Mouse (Mus musculus) liver, embryonic 12.5 days (tissue): ENCODE results near the gene Gmeb1. TPM values are rescaled to one million over a fixed set of nuclear protein-coding genes. Genes with fewer than 3 reads are reported as not detected.
A peak's percentile ranks its signal among the peaks of the same experiment; 100 is the strongest.

Experiments
- ATAC-seq: fragments of 200-750 bp; cut with Nextera tagmentation; 2 replicates; pipeline ENCODE4 v1.8.0; 2017; ENCODE audit warnings: moderate number of reproducible peaks, mild to moderate bottlenecking, moderate library complexity
- H3K27ac ChIP-seq: fragments of 300-500 bp; sonication (generic); 2 replicates; pipeline ENCODE4 v1.5.1; 2016; ENCODE audit warnings: mild to moderate bottlenecking
- H3K27me3 ChIP-seq: fragments of 300-500 bp; sonication (generic); replicated peaks from 2 replicates; pipeline ENCODE4 v1.6.1; 2016; ENCODE audit warnings: mild to moderate bottlenecking, moderate library complexity
- H3K36me3 ChIP-seq: fragments of 300-500 bp; sonication (generic); 2 replicates; pipeline ENCODE4 v1.6.1; 2016; ENCODE audit warnings: mild to moderate bottlenecking, moderate library complexity
- H3K4me1 ChIP-seq: fragments of 300-500 bp; sonication (generic); 2 replicates; pipeline ENCODE4 v1.6.1; 2016
- H3K4me2 ChIP-seq: fragments of 300-500 bp; sonication (generic); 2 replicates; pipeline ENCODE4 v1.6.1; 2016; ENCODE audit warnings: mild to moderate bottlenecking, moderate library complexity
- H3K4me3 ChIP-seq: fragments of 300-500 bp; sonication (generic); 2 replicates; pipeline ENCODE4 v1.5.1; 2016; ENCODE audit warnings: mild to moderate bottlenecking, moderate library complexity
- H3K9ac ChIP-seq: fragments of 300-500 bp; sonication (generic); 2 replicates; pipeline ENCODE4 v1.6.1; 2016; ENCODE audit warnings: mild to moderate bottlenecking, moderate library complexity
- H3K9me3 ChIP-seq: fragments of 300-500 bp; sonication (generic); replicated peaks from 2 replicates; pipeline ENCODE4 v1.6.1; 2016; ENCODE audit warnings: mild to moderate bottlenecking, moderate library complexity
- WGBS: fragments of 180-500 bp; shearing (Covaris S2); methylation state at CpG from one replicate; pipeline ENCODE4 v1.1.7; 2016; ENCODE audit not compliant: insufficient replicate concordance; 5-methylcytosine and 5-hydroxymethylcytosine counted together
- polyA plus RNA-seq: library from polyadenylated mRNA; unstranded; fragments of >200 nt; fragmentation: Nextera tagmentation; extraction: Ambion mirVana; gene quantifications from 2 replicates; pipeline ENCODE4 v1.2.1, GENCODE M21; 2016

The Gmeb1 gene
- polyA plus RNA-seq, 1 experiment from 2014 or later, result 19.5 TPM

DNA sequence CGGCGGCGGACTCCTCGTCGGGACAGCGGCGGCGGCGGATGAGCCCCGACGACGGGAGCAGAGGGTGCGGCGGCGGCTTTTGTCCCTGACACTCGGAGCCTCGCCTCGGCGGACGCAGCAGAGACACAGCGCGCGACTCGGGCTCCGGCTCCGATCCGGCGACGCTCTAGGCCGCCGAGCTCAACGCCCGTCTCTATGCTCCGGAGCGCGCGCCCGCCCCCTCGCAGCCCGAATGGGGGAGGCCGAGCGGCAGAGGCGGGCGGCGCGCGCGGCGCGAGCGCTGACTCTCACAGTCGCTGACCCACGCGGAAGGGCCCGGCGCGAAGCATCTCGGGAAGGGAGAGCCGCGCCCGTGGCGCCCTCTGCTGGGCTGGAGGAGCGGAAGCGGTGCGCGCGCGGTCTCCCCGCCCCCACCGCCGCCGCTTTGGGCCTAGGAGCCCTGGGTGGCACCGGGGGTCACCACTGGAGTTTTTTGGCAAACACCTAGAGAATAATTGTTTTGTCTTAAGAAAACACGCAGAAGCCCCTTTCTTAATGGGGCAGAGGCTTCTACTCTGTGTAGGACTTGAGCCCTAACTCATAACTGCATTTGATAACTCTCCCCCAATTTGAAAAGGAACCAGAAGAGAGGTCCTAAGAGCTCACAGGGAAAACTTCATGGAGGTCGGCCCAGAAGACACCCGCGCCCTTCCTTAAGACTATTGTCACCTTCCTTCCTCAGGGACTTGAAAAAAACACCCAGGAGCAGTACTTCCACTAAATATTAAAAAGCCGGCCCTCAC lies 49.3 kb downstream of the Gmeb1 start, which contains the start of gene Ythdf2:
Ythdf2 (minus strand) TSS at position 351 of the 782 bp plus-strand sequence.
- ATAC-seq, result peak; percentile 96
- H3K4me1 ChIP-seq, result peaks cover 61% of the 10 kb centered on the region
- WGBS, result 2% methylated on average over 78 of the region's 78 CpGs

DNA sequence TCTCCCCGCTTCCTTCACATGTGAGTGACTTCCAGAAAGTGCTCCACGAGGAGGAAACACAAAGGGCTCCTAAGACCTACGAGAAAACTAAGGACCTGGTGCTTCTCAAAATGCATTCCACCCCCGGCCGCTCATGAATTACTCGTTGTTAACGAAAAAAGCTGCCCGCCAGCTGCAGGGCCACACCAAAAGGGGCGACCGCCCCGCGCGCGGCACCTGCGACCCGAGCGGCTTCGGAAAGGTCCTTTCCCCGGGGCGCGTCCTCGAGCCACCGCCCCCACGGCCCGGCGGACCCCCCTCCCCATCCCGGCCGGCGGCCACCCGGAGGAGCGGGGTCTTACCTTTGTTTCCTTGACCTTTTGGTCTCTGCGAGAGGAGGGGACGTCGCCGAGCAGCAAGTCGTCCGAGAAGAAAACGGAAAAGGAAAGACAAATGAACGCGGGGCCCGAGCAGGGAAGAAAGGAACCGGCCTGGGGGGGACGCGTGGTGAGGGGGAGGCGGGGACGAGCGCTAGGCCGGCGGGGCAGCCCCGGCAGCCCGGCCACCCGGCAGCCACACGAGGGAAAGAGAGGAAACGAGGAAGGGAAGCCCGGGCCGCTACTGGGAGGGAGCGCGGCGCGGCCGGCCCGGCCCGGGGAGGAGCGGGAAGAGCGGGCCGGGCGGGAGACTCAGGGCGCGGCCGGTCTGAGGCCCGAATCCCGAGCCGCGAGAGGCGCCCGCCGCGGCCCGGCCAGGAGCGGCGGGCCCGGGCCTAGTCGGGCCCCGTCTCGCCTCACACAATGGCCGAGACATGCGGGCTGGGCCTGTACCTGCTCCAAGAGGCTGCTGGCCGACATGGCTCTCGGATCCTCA lies 50.1 kb downstream of the Gmeb1 start:
- no peaks in the 10 kb centered on the region for H3K9me3 ChIP-seq
- ATAC-seq, result peak; percentile 76
- peak overlapping the region; percentile 99 for H3K9ac ChIP-seq
- H3K4me1 ChIP-seq, result peaks cover 65% of the 10 kb centered on the region
- peak overlapping the region; percentile 89 for H3K4me2 ChIP-seq
- under 1% methylated on average over 86 of the region's 89 CpGs for WGBS
- H3K36me3 ChIP-seq, result peaks cover 43% of the 10 kb centered on the region
- H3K27ac ChIP-seq, result peak overlapping the region; percentile 96
- peak overlapping the region; percentile 100 for H3K4me3 ChIP-seq
- no peaks in the 10 kb centered on the region for H3K27me3 ChIP-seq

More for the DNA sequence above, 49.3 kb downstream of the Gmeb1 start, which contains the start of gene Ythdf2:
- H3K9ac ChIP-seq, result peak within 1 kb of the TSS; percentile 99
- peak within 1 kb of the TSS; percentile 100 for H3K4me3 ChIP-seq
- H3K9me3 ChIP-seq, result no peaks in the 10 kb centered on the region
- H3K27me3 ChIP-seq, result no peaks in the 10 kb centered on the region
- peaks cover 35% of the 10 kb centered on the region for H3K36me3 ChIP-seq
- peak within 1 kb of the TSS; percentile 89 for H3K4me2 ChIP-seq
- peak within 1 kb of the TSS; percentile 96 for H3K27ac ChIP-seq

DNA sequence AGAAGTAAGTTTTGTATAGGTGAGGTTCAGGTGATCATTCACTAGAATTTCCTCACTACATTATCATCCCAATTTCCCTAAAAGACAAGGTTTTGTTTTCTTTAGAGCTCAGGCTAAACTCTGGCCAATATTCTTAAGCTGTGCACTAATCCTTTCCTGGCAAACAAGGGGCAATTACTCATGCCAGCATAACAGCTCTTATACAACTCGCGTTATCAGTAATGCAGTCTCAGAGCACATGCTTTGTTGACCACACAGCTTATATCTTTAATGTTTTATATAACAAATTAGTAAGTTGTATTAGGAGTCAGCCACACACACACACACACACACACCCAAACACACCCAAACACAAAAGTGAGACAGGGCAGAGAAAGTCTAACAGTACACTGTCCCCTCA lies 51.1 kb downstream of the Gmeb1 start:
- peak overlapping the region; percentile 89 for H3K4me2 ChIP-seq
- H3K9me3 ChIP-seq, result no peaks in the 10 kb centered on the region
- 27% methylated on average over 2 of the region's 2 CpGs for WGBS
- peak overlapping the region; percentile 100 for H3K4me3 ChIP-seq
- ATAC-seq, result no peak
- H3K9ac ChIP-seq, result peak overlapping the region; percentile 99
- peaks cover 65% of the 10 kb centered on the region for H3K4me1 ChIP-seq
- peak overlapping the region; percentile 96 for H3K27ac ChIP-seq
- no peaks in the 10 kb centered on the region for H3K27me3 ChIP-seq
- H3K36me3 ChIP-seq, result peaks cover 53% of the 10 kb centered on the region

DNA sequence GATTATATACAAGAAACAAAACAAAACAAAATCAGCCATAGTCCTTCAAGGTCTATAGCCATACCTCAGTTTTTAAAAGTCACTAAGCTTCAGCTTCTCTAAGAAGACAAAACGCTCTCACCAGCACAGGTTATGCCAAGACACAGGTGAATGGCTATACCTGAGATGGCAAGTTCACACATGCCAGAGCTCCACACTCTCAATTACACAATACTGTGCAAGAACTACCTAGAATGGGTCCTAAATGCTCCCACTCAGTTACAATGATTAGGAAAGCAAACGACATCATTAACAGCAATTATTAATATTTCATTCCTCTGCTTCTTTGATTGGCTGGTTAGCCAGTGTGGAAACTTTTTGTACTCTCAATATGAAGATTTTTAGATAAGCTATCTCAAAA lies 52.1 kb downstream of the Gmeb1 start:
- Histone ChIP-seq H3K27me3 (no peaks in the 10 kb centered on the region), H3K4me1 (peaks cover 55% of the 10 kb centered on the region), H3K36me3 (peaks cover 63% of the 10 kb centered on the region), H3K27ac (no peak overlapping the region), H3K9ac (no peak overlapping the region), H3K9me3 (no peaks in the 10 kb centered on the region), H3K4me3 (no peak overlapping the region), H3K4me2 (peak overlapping the region; percentile 89)
- WGBS, result 80% methylated on average over 2 of the region's 2 CpGs
- ATAC-seq, result no peak

DNA sequence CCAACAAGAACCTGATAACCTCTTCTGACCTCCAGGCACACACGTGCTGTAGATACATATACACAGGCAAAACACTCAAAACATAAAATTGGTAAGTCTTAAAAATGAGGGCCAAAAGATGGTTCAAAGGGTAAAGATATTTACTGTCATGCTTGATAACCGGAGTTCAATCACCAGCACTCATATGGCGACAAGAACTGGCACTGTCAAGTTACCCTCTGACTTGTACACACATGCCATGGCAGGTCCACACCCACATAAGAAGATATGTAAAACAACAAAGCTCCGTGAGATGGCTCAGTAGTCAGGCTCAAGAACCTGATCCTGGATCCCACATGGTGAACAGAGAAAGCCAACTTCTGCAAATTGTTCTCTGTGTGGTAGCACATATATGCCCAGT lies 54.1 kb downstream of the Gmeb1 start:
- ATAC-seq, result no peak
- Histone ChIP-seq H3K27me3 (no peaks in the 10 kb centered on the region), H3K4me3 (no peak overlapping the region), H3K9me3 (no peaks in the 10 kb centered on the region), H3K4me2 (no peak overlapping the region), H3K9ac (no peak overlapping the region), H3K4me1 (peaks cover 52% of the 10 kb centered on the region), H3K36me3 (peaks cover 83% of the 10 kb centered on the region), H3K27ac (no peak overlapping the region)
- 68% methylated on average over 4 of the region's 4 CpGs for whole genome bisulfite sequencing

DNA sequence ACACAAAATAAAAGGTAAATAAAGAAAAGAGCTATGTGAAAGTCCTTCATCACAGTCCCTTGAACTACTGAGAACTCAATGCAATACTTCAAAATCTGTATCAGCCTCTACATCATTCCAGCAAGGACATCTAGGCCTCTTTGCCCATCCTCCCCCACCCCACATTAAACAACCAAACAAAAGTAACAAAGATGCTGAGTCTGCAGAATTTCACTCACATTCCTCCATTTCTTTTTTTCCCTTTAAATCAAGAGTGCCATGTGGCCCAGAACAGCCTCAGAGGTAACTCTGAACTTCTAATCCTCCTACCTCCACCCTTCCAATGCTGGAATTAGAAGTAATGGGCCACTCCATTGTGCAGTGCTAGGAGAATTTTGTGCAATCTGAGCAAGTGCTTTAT lies 62.6 kb downstream of the Gmeb1 start:
- peaks cover 85% of the 10 kb centered on the region for H3K36me3 ChIP-seq
- H3K4me1 ChIP-seq, result peaks cover 72% of the 10 kb centered on the region
- ATAC-seq, result no peak
- no peaks in the 10 kb centered on the region for H3K27me3 ChIP-seq
- H3K4me2 ChIP-seq, result no peak overlapping the region
- peak overlapping the region; percentile 63; the same call in 1 of the 2 replicates for H3K27ac ChIP-seq
- H3K9ac ChIP-seq, result no peak overlapping the region
- no peak overlapping the region for H3K4me3 ChIP-seq
- no peaks in the 10 kb centered on the region for H3K9me3 ChIP-seq

DNA sequence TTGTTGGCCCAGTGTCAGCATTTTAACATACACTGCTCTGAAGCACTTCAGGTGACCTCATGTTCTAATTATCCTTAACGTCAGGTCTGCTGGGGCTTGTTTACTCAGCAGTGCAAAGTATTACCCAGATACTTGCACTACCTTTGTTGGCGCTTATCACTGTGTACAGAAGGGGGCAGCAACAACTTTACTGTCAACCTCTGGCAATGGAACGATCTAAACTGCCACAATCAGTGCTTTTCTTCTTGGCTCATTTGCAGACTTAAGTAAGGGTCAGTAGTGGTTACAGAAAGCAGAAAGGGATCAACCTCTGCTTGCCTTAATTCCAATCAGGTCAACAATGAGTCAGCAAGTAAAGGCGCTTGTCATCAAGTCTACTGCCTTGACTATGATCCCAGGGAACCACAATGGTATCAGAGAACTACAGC lies 63.1 kb downstream of the Gmeb1 start:
- peaks cover 72% of the 10 kb centered on the region for H3K4me1 ChIP-seq
- WGBS, result 31% methylated on average over 4 of the region's 4 CpGs
- H3K9ac ChIP-seq, result no peak overlapping the region
- H3K4me3 ChIP-seq, result no peak overlapping the region
- no peak overlapping the region for H3K4me2 ChIP-seq
- ATAC-seq, result peak; percentile 71
- no peaks in the 10 kb centered on the region for H3K9me3 ChIP-seq
- H3K27ac ChIP-seq, result peak overlapping the region; percentile 63
- H3K27me3 ChIP-seq, result no peaks in the 10 kb centered on the region
- peaks cover 85% of the 10 kb centered on the region for H3K36me3 ChIP-seq

DNA sequence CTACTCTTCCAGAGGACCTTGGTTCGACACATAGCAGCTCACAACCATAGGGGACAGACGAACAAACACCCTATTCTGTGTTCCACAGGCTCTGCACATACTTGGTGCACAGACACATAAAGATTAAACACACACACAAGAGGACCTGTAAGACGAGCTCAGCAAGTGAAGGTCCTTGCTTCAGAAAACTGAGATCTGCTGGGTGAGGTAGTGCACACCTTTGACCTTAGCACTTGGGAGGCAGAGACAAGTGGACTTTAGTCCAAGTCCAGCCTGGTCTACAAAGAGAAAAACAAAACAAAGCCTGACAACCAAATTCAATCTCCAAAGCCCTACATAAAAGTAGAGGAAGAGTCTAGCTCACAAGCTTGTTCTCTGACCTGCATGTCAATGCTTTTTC lies 66.4 kb downstream of the Gmeb1 start:
- no peak for ATAC-seq
- Histone ChIP-seq H3K27me3 (no peaks in the 10 kb centered on the region), H3K27ac (no peak overlapping the region), H3K4me3 (no peak overlapping the region), H3K4me2 (no peak overlapping the region), H3K4me1 (peaks cover 52% of the 10 kb centered on the region), H3K36me3 (peaks cover 80% of the 10 kb centered on the region), H3K9me3 (no peaks in the 10 kb centered on the region), H3K9ac (no peak overlapping the region)
- 65% methylated on average over 3 of the region's 3 CpGs for WGBS

DNA sequence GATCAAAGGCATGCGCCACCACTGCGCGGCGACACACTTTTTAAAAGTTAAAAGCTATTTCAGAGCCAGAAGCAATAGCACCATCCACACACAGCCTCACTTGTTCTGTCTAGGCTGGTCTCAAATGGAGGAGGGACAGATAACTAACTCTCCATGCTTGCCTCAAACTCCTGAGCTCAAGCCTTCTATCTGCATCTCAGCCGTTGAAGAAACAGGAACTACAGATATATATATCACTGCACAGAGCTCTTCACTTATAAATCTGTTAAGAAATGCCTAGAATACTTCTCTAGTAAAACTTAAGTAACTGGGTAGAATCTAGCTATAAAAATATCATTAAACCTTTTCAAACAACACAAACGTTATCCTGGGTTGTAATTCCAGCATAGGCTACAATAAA lies 67.0 kb downstream of the Gmeb1 start:
- Histone ChIP-seq H3K4me1 (peaks cover 46% of the 10 kb centered on the region), H3K9me3 (no peaks in the 10 kb centered on the region), H3K36me3 (peaks cover 78% of the 10 kb centered on the region), H3K27ac (no peak overlapping the region), H3K4me2 (no peak overlapping the region), H3K9ac (no peak overlapping the region), H3K27me3 (no peaks in the 10 kb centered on the region), H3K4me3 (no peak overlapping the region)
- 71% methylated on average over 6 of the region's 6 CpGs for WGBS
- ATAC-seq, result no peak

DNA sequence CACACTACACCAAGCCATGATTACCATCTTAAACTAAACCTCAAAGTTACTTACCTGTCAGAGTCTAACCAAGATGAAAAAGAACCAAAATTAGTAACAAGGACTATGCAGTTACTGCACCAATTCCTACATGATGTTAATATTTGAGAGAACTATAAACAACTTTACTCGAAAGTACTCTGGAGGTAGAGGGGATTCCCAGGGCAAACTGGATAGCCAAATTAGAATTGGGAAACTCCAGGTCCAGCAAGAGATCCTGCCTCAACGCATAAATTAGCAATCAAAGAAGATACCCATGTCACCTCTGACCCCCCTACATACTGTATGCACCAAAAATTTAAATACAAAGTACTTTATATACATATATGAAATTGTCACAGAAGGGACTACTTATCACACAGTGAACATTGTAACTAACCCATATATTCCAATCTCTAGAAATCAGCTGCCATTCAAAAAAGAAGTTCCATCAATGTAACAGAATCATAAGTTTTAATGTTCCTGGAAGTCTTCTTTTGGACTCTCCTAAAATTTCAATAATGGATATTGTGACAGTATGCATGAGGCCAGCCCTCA lies 73.5 kb downstream of the Gmeb1 start:
- no peak overlapping the region for H3K9ac ChIP-seq
- H3K27me3 ChIP-seq, result no peaks in the 10 kb centered on the region
- 92% methylated on average over 2 of the region's 2 CpGs for WGBS
- no peaks in the 10 kb centered on the region for H3K9me3 ChIP-seq
- no peaks in the 10 kb centered on the region for H3K4me1 ChIP-seq
- H3K36me3 ChIP-seq, result peaks cover 88% of the 10 kb centered on the region
- H3K4me2 ChIP-seq, result no peak overlapping the region
- H3K27ac ChIP-seq, result no peak overlapping the region
- no peak overlapping the region for H3K4me3 ChIP-seq
- ATAC-seq, result no peak

DNA sequence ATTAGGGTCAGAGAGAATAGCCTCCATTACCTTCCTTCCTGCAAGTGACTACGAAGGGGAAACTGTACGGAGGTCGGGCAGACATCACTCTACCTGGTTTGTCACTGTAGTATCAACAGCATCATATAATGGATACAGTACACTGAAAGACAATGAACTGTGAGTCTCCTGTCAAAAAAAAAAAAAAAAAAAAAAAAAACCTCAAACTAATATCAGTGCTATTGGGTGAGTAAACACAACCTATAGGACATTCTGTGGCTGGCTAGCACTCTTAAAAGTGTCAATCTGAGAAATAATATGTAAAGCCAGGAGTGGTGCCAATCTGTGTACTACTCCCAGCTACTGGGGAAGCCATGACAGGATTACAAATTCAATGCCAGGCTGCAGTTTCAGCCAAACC lies 78.2 kb downstream of the Gmeb1 start:
- 89% methylated on average over 3 of the region's 3 CpGs for WGBS
- Histone ChIP-seq H3K27me3 (no peaks in the 10 kb centered on the region), H3K9ac (no peak overlapping the region), H3K4me2 (no peak overlapping the region), H3K27ac (no peak overlapping the region), H3K9me3 (no peaks in the 10 kb centered on the region), H3K4me3 (no peak overlapping the region), H3K4me1 (no peaks in the 10 kb centered on the region), H3K36me3 (peaks cover 65% of the 10 kb centered on the region)
- ATAC-seq, result no peak
